10 mouse cellular contexts compared by ENCODE assay signal in the genomic region with DNA sequence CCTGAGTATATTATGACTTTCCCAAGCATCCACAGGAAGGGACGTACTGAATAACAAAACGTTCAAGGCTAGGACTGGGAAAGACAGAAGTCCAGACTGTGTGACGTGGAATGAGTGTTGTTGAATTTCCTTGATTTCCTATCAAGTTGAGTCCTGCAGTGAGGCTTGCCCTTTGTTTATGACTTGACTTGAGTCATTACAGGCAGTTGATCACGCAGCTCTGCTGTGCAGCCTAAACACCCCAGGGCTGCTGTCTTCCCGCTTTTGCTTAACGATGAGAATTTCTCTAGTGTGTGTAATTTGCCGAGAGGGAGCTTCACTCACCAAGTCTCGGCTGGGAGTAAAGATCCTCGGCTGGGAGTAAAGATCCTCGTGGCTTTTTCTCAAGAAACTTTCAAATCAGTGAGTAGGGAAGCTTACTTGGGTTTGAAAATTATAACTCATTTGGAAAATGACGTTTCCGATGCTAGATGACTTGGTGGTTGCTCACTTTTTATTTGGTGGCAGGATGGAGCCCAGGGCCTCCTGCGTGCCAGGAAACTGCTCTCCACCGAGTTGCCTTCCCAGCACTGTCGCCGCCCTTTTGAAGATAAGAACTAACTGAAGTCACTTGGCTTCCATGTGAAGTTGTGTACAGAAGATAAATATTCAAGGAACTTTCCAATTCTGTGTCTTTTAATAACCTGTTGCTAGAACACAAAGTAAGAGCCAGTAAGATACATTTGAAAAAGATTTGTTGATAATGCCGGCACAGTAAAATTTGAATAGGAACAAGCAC. TPM values are rescaled to one million over a fixed set of nuclear protein-coding genes. Genes with fewer than 3 reads are reported as not detected.
DNase-seq lines count a peak whose midpoint lies in the region; ATAC-seq lines count a peak whose summit lies in the region.
"Had no signal": no experiment of that assay in that cellular context is flagged by ENCODE, and none has a peak within 500 bp of the region (broad histone marks: within the 10 kb centered on the region; RNA-seq: fewer than 3 reads in every experiment).

No protein-coding gene starts in this region.

- H3K4me1 ChIP-seq in intestine, embryonic 16.5 days (ENCODE audit: control insufficient read depth, insufficient read depth, low read length): no peaks in the 10 kb centered on the region
- H3K4me1 ChIP-seq: hindbrain, embryonic 15.5 days had no signal

- no peak overlapping the region for H3K4me3 ChIP-seq in intestine, embryonic 16.5 days (ENCODE audit: low read length)
- H3K4me3 ChIP-seq: hindbrain, embryonic 15.5 days had no signal

- no peaks in the 10 kb centered on the region for H3K9me3 ChIP-seq in intestine, embryonic 16.5 days (ENCODE audit: control insufficient read depth, low read length)
- H3K9me3 ChIP-seq: hindbrain, embryonic 15.5 days had no signal

- no peaks in the 10 kb centered on the region for H3K27me3 ChIP-seq in intestine, embryonic 16.5 days (replicated peaks; ENCODE audit: control insufficient read depth, insufficient read depth, low read length)
- H3K27me3 ChIP-seq: hindbrain, embryonic 15.5 days had no signal

- 49% methylated on average over 17 of the region's 17 CpGs for WGBS in intestine, embryonic 16.5 days

- no peaks in the 10 kb centered on the region for H3K36me3 ChIP-seq in intestine, embryonic 16.5 days (ENCODE audit: control insufficient read depth, insufficient read depth, low read length)
- H3K36me3 ChIP-seq: hindbrain, embryonic 15.5 days had no signal

- H3K4me2 ChIP-seq in intestine, embryonic 16.5 days (ENCODE audit: low read depth, low read length): no peak overlapping the region
- H3K4me2 ChIP-seq: hindbrain, embryonic 15.5 days had no signal

- DNase-seq in adrenal gland, adult (ENCODE audit: inconsistent age in 2 of 2, low spot score in 1 of 2): peak; percentile 14 to 45
- no peak for DNase-seq in adrenal gland, postnatal 10 days
- DNase-seq in lung, postnatal 14 days: peak; percentile 31
- DNase-seq in spleen, postnatal 10 days (ENCODE audit: low spot score in 2 of 2): no peak
- DNase-seq in left cerebral cortex, adult 11 months (ENCODE audit: low spot score): no peak
- DNase-seq: kidney, postnatal 10 days had no signal

- ATAC-seq in erythroid progenitor cell, adult 5-6 weeks (replicated peaks; ENCODE audit: low FRiP score, poor library complexity, severe bottlenecking): peak; percentile 77
- peak; percentile 75 for ATAC-seq in intestine, embryonic 16.5 days
- ATAC-seq in CD4-positive, CD25-positive, alpha-beta regulatory T cell, adult 4 months: no peak

- H3K27ac ChIP-seq in intestine, embryonic 16.5 days (ENCODE audit: low read length): no peak overlapping the region
- H3K27ac ChIP-seq: hindbrain, embryonic 15.5 days had no signal

- H3K9ac ChIP-seq in intestine, embryonic 16.5 days (ENCODE audit: low read depth, low read length): no peak overlapping the region
- H3K9ac ChIP-seq: hindbrain, embryonic 15.5 days had no signal

RNA-seq across cellular contexts. Expression of a gene that starts 23.4 kb away (rescaled TPM):
- total RNA-seq in adrenal gland, postnatal 10 days (2021): 10 to 100 TPM; 49.2 to 55.0 TPM
- 4.0 and 10.1 TPM in 2 replicates for total RNA-seq in erythroid progenitor cell, adult 5-6 weeks (2015; ENCODE audit: low replicate concordance)
- 1.2 and 1.3 TPM in 2 replicates for total RNA-seq in erythroid progenitor cell, adult 5-6 weeks (2017; ENCODE audit: low replicate concordance)
- 4.2 and 4.3 TPM in 2 replicates for polyA plus RNA-seq in intestine, embryonic 16.5 days (2015; fragmentation: Nextera tagmentation; extraction: Ambion mirVana)
- 1 to 10 TPM; 2.6 to 3.0 TPM for polyA plus RNA-seq in CD4-positive, CD25-positive, alpha-beta regulatory T cell, adult 4 months (2017; shearing (Covaris generic))

RNA-seq across cellular contexts. Expression of a gene that starts 55.0 kb away (rescaled TPM):
- total RNA-seq in adrenal gland, postnatal 10 days (2021): 100 to 1,000 TPM; 114 to 126 TPM
- 13.7 and 46.5 TPM in 2 replicates for total RNA-seq in erythroid progenitor cell, adult 5-6 weeks (2015; ENCODE audit: low replicate concordance)
- 113 and 249 TPM in 2 replicates for total RNA-seq in erythroid progenitor cell, adult 5-6 weeks (2017; ENCODE audit: low replicate concordance)
- polyA plus RNA-seq in intestine, embryonic 16.5 days (2015; fragmentation: Nextera tagmentation; extraction: Ambion mirVana): 173 and 227 TPM in 2 replicates
- 100 to 1,000 TPM; 181 to 197 TPM for polyA plus RNA-seq in CD4-positive, CD25-positive, alpha-beta regulatory T cell, adult 4 months (2017; shearing (Covaris generic))

Comparison
In these comparisons a context has a peak if more than half of its experiments do, and no peak if none do; other contexts are left out.
1. DNase-seq: peak in adrenal gland, adult (2 of 2) and lung, postnatal 14 days (single experiment); none in adrenal gland, postnatal 10 days (single experiment), spleen, postnatal 10 days (0 of 2) and left cerebral cortex, adult 11 months (single experiment).
2. RNA of a gene that starts 23.4 kb away (total RNA-seq): 49.2 to 55.0 TPM in adrenal gland, postnatal 10 days; 1.2 to 10.1 TPM in erythroid progenitor cell, adult 5-6 weeks; every median in the first group is over 4 times any median in the second.